Mouse (Mus musculus): Measurements from ENCODE around the gene Slc25a26. TPM values are rescaled to one million over a fixed set of nuclear protein-coding genes. Genes with fewer than 3 reads are reported as not detected.

Gene Slc25a26
- polyA plus RNA-seq, 1 experiment: 10.5 TPM

GRCm38 (mm10) chr6:94604546-94604945 is 104.4 kb downstream of the Slc25a26 start:
- H3K9me3 ChIP-seq (replicated peaks; ENCODE audit: control insufficient read depth, insufficient read depth, low read length, poor library complexity, severe bottlenecking): no peaks in the 10 kb centered on the region
- H3K9ac ChIP-seq (ENCODE audit: low read depth, poor library complexity, severe bottlenecking): no peak overlapping the region
- no peak overlapping the region for H3K27ac ChIP-seq (ENCODE audit: insufficient read depth, low read length)
- no peaks in the 10 kb centered on the region for H3K27me3 ChIP-seq (ENCODE audit: control insufficient read depth, insufficient read depth, low read length, poor library complexity, severe bottlenecking)
- no peaks in the 10 kb centered on the region for H3K36me3 ChIP-seq (ENCODE audit: control insufficient read depth, insufficient read depth, low read length, poor library complexity, severe bottlenecking)
- H3K4me1 ChIP-seq (ENCODE audit: control insufficient read depth, insufficient read depth, low read length): no peaks in the 10 kb centered on the region
- TF ChIP-seq EP300 (IDR thresholded peaks at IDR 0.05; ENCODE audit: insufficient read depth, low read depth, low read length) (no peak), CTCF (IDR thresholded peaks at IDR 0.05; ENCODE audit: low read depth, low read length) (no peak), POLR2A (IDR thresholded peaks at IDR 0.05; ENCODE audit: insufficient read depth, low read length) (no peak)
- H3K4me3 ChIP-seq (ENCODE audit: low read depth, low read length): no peak overlapping the region

- H3K27ac ChIP-seq (ENCODE audit: insufficient read depth, low read length): no peak overlapping the region
- H3K9me3 ChIP-seq (replicated peaks; ENCODE audit: control insufficient read depth, insufficient read depth, low read length, poor library complexity, severe bottlenecking): no peaks in the 10 kb centered on the region
- no peak overlapping the region for H3K4me3 ChIP-seq (ENCODE audit: low read depth, low read length)
- H3K27me3 ChIP-seq (ENCODE audit: control insufficient read depth, insufficient read depth, low read length, poor library complexity, severe bottlenecking): no peaks in the 10 kb centered on the region
- H3K4me1 ChIP-seq (ENCODE audit: control insufficient read depth, insufficient read depth, low read length): no peaks in the 10 kb centered on the region
- no peaks in the 10 kb centered on the region for H3K36me3 ChIP-seq (ENCODE audit: control insufficient read depth, insufficient read depth, low read length, poor library complexity, severe bottlenecking)
- H3K9ac ChIP-seq (ENCODE audit: low read depth, poor library complexity, severe bottlenecking): no peak overlapping the region
- no peak for TF ChIP-seq CTCF (IDR thresholded peaks at IDR 0.05; ENCODE audit: low read depth, low read length)
- no peak for TF ChIP-seq POLR2A (IDR thresholded peaks at IDR 0.05; ENCODE audit: insufficient read depth, low read length)
- TF ChIP-seq EP300 (IDR thresholded peaks at IDR 0.05; ENCODE audit: insufficient read depth, low read depth, low read length): no peak
Observed at GRCm38 (mm10) chr6:94613235-94613895, 113.2 kb downstream of the Slc25a26 start.

- Histone ChIP-seq H3K9me3 (replicated peaks; ENCODE audit: control insufficient read depth, insufficient read depth, low read length, poor library complexity, severe bottlenecking) (no peaks in the 10 kb centered on the region), H3K27me3 (ENCODE audit: control insufficient read depth, insufficient read depth, low read length, poor library complexity, severe bottlenecking) (no peaks in the 10 kb centered on the region), H3K27ac (ENCODE audit: insufficient read depth, low read length) (no peak overlapping the region), H3K4me3 (ENCODE audit: low read depth, low read length) (no peak overlapping the region), H3K36me3 (ENCODE audit: control insufficient read depth, insufficient read depth, low read length, poor library complexity, severe bottlenecking) (no peaks in the 10 kb centered on the region), H3K9ac (ENCODE audit: low read depth, poor library complexity, severe bottlenecking) (no peak overlapping the region), H3K4me1 (ENCODE audit: control insufficient read depth, insufficient read depth, low read length) (no peaks in the 10 kb centered on the region)
- TF ChIP-seq POLR2A (IDR thresholded peaks at IDR 0.05; ENCODE audit: insufficient read depth, low read length) (no peak), EP300 (IDR thresholded peaks at IDR 0.05; ENCODE audit: insufficient read depth, low read depth, low read length) (no peak), CTCF (IDR thresholded peaks at IDR 0.05; ENCODE audit: low read depth, low read length) (no peak)
Observed at GRCm38 (mm10) chr6:94614346-94614745, 114.2 kb downstream of the Slc25a26 start.

GRCm38 (mm10) chr6:94615936-94616335 is 115.8 kb downstream of the Slc25a26 start:
- no peak for TF ChIP-seq POLR2A (IDR thresholded peaks at IDR 0.05; ENCODE audit: insufficient read depth, low read length)
- TF ChIP-seq EP300 (IDR thresholded peaks at IDR 0.05; ENCODE audit: insufficient read depth, low read depth, low read length): no peak
- no peak for TF ChIP-seq CTCF (IDR thresholded peaks at IDR 0.05; ENCODE audit: low read depth, low read length)
- no peak overlapping the region for H3K27ac ChIP-seq (ENCODE audit: insufficient read depth, low read length)
- H3K36me3 ChIP-seq (ENCODE audit: control insufficient read depth, insufficient read depth, low read length, poor library complexity, severe bottlenecking): no peaks in the 10 kb centered on the region

DNA sequence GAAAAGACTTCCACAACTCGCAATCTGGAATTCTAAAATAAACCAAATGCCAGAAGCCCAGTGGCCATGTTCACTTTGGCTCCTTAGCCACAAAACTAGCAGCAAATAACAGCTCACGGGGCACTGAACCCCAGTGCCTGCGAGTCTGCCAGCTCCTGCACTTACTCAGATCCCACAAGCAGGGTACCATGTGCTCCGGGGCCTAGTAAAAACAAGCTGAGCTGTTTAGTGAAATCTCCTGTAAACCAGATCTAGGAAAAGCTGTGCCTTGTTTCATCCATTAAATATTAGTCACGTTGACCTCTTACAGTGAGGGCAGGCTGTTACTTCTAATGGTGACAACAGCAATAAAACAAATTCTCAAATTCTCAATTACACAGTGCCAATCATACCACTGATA is 118.5 kb downstream of the Slc25a26 start:
- Histone ChIP-seq H3K36me3 (ENCODE audit: control insufficient read depth, insufficient read depth, low read length, poor library complexity, severe bottlenecking) (no peaks in the 10 kb centered on the region), H3K27me3 (ENCODE audit: control insufficient read depth, insufficient read depth, low read length, poor library complexity, severe bottlenecking) (no peaks in the 10 kb centered on the region), H3K9me3 (replicated peaks; ENCODE audit: control insufficient read depth, insufficient read depth, low read length, poor library complexity, severe bottlenecking) (no peaks in the 10 kb centered on the region), H3K4me3 (ENCODE audit: low read depth, low read length) (no peak overlapping the region), H3K27ac (ENCODE audit: insufficient read depth, low read length) (no peak overlapping the region), H3K4me1 (ENCODE audit: control insufficient read depth, insufficient read depth, low read length) (peaks cover 5% of the 10 kb centered on the region), H3K9ac (ENCODE audit: low read depth, poor library complexity, severe bottlenecking) (no peak overlapping the region)
- TF ChIP-seq CTCF (IDR thresholded peaks at IDR 0.05; ENCODE audit: low read depth, low read length): no peak
- no peak for TF ChIP-seq POLR2A (IDR thresholded peaks at IDR 0.05; ENCODE audit: insufficient read depth, low read length)
- TF ChIP-seq EP300 (IDR thresholded peaks at IDR 0.05; ENCODE audit: insufficient read depth, low read depth, low read length): no peak

More at GRCm38 (mm10) chr6:94615936-94616335, 115.8 kb downstream of the Slc25a26 start:
- Histone ChIP-seq H3K4me3 (ENCODE audit: low read depth, low read length) (no peak overlapping the region), H3K9ac (ENCODE audit: low read depth, poor library complexity, severe bottlenecking) (no peak overlapping the region), H3K9me3 (replicated peaks; ENCODE audit: control insufficient read depth, insufficient read depth, low read length, poor library complexity, severe bottlenecking) (no peaks in the 10 kb centered on the region), H3K4me1 (ENCODE audit: control insufficient read depth, insufficient read depth, low read length) (peaks cover 2% of the 10 kb centered on the region), H3K27me3 (ENCODE audit: control insufficient read depth, insufficient read depth, low read length, poor library complexity, severe bottlenecking) (no peaks in the 10 kb centered on the region)

GRCm38 (mm10) chr6:94620287-94620686 is 120.2 kb downstream of the Slc25a26 start:
- Histone ChIP-seq H3K9me3 (replicated peaks; ENCODE audit: control insufficient read depth, insufficient read depth, low read length, poor library complexity, severe bottlenecking) (no peaks in the 10 kb centered on the region), H3K4me1 (ENCODE audit: control insufficient read depth, insufficient read depth, low read length) (peaks cover 5% of the 10 kb centered on the region), H3K27me3 (ENCODE audit: control insufficient read depth, insufficient read depth, low read length, poor library complexity, severe bottlenecking) (no peaks in the 10 kb centered on the region), H3K9ac (ENCODE audit: low read depth, poor library complexity, severe bottlenecking) (no peak overlapping the region), H3K27ac (ENCODE audit: insufficient read depth, low read length) (no peak overlapping the region), H3K36me3 (ENCODE audit: control insufficient read depth, insufficient read depth, low read length, poor library complexity, severe bottlenecking) (no peaks in the 10 kb centered on the region), H3K4me3 (ENCODE audit: low read depth, low read length) (no peak overlapping the region)
- TF ChIP-seq CTCF (IDR thresholded peaks at IDR 0.05; ENCODE audit: low read depth, low read length) (no peak), EP300 (IDR thresholded peaks at IDR 0.05; ENCODE audit: insufficient read depth, low read depth, low read length) (peak; percentile 78)

Data from ES-Bruce4 (cell line).